In genomic region chr19:46761247-46761946, GRCm38 (mm10) we compare ENCODE assay signal across 8 mouse cellular contexts. TPM values are rescaled to one million over a fixed set of nuclear protein-coding genes. Genes with fewer than 3 reads are reported as not detected.
DNase-seq lines count a peak whose midpoint lies in the region; ATAC-seq and TF ChIP-seq lines count a peak whose summit lies in the region.

Cnnm2 (plus strand) TSS chr19:46761596.

- peak within 1 kb of the TSS; percentile 18 for H3K27ac ChIP-seq in heart, embryonic 11.5 days (ENCODE audit: low read depth, low read length)
- H3K27ac ChIP-seq in kidney, embryonic 16.5 days (ENCODE audit: low read length) = peak within 1 kb of the TSS; percentile 55
- H3K27ac ChIP-seq in liver, adult 2 months (replicated peaks; ENCODE audit: insufficient read depth, low read depth, low read length) = peak within 1 kb of the TSS; percentile 66

- H3K79me2 ChIP-seq in C2C12 (ENCODE audit: control insufficient read depth, insufficient read depth) (peaks cover 7% of the 10 kb centered on the region), myocyte (ENCODE audit: control insufficient read depth, insufficient read depth) (no peaks in the 10 kb centered on the region)
- peaks cover 4% of the 10 kb centered on the region; the same call in 1 of the 2 replicates for H3K79me2 ChIP-seq in liver, adult 2 months (ENCODE audit: control insufficient read depth, insufficient read depth, low read length)

- 0 out of 2 replicates have a peak, but pooled peaks cover 2% of the 10 kb centered on the region for H3K9me3 ChIP-seq in erythroblast, embryonic 14.5 days (ENCODE audit: control insufficient read depth, low read length)
- H3K9me3 ChIP-seq in heart, embryonic 11.5 days (replicated peaks; ENCODE audit: control insufficient read depth, low read length) = no peaks in the 10 kb centered on the region
- H3K9me3 ChIP-seq in kidney, embryonic 16.5 days (ENCODE audit: low read length) = no peaks in the 10 kb centered on the region

- H3K9ac ChIP-seq in heart, embryonic 11.5 days (ENCODE audit: low read depth, low read length) = peak within 1 kb of the TSS; percentile 63
- peak within 1 kb of the TSS; percentile 80 for H3K9ac ChIP-seq in kidney, embryonic 16.5 days (replicated peaks; ENCODE audit: low read length)
- H3K9ac ChIP-seq in liver, adult 2 months (ENCODE audit: low read depth, low read length) = peak within 1 kb of the TSS; percentile 85

- peak within 1 kb of the TSS; percentile 84 for H3K4me3 ChIP-seq in C2C12 (ENCODE audit: insufficient read depth, poor library complexity, severe bottlenecking)
- H3K4me3 ChIP-seq in erythroblast, embryonic 14.5 days (replicated peaks) = peak within 1 kb of the TSS; percentile 100
- H3K4me3 ChIP-seq in heart, embryonic 11.5 days (ENCODE audit: low read depth, low read length) = peak within 1 kb of the TSS; percentile 82
- H3K4me3 ChIP-seq in kidney, embryonic 16.5 days (ENCODE audit: low read length) = peak within 1 kb of the TSS; percentile 89
- H3K4me3 ChIP-seq in liver, adult 2 months (ENCODE audit: insufficient read depth, low read depth, low read length) = peak within 1 kb of the TSS; percentile 85
- peak within 1 kb of the TSS; percentile 51 for H3K4me3 ChIP-seq in myocyte

- no peak for TF ChIP-seq CTCF in C2C12 (IDR thresholded peaks at IDR 0.05; ENCODE audit: control insufficient read depth, insufficient read depth, insufficient read length)
- TF ChIP-seq CTCF in brain, embryonic 14.5 days (IDR thresholded peaks at IDR 0.05; ENCODE audit: borderline replicate concordance, extremely low read depth, insufficient read depth, insufficient read length) = no peak
- no peak for TF ChIP-seq CTCF in liver, adult 2 months (IDR thresholded peaks at IDR 0.05; ENCODE audit: low read depth, low read length)

- H3K4me1 ChIP-seq in erythroblast, embryonic 14.5 days (ENCODE audit: control insufficient read depth) = peaks cover 46% of the 10 kb centered on the region
- H3K4me1 ChIP-seq in heart, embryonic 11.5 days (ENCODE audit: control insufficient read depth, insufficient read depth, low read length) = peaks cover 10% of the 10 kb centered on the region
- H3K4me1 ChIP-seq in kidney, embryonic 16.5 days (ENCODE audit: insufficient read depth, low read length) = peaks cover 22% of the 10 kb centered on the region
- peaks cover 7% of the 10 kb centered on the region; the same call in 1 of the 2 replicates for H3K4me1 ChIP-seq in liver, adult 2 months (ENCODE audit: control insufficient read depth, insufficient read depth, low read length)

- H3ac ChIP-seq in C2C12 (ENCODE audit: control insufficient read depth, insufficient read length, low read depth) = peak within 1 kb of the TSS; percentile 87
- peak within 1 kb of the TSS; percentile 64 for H3ac ChIP-seq in myocyte (ENCODE audit: control insufficient read depth, insufficient read length)

- DNase-seq in brain, embryonic 14.5 days (ENCODE audit: low read depth) = peak; percentile 100
- DNase-seq in liver, adult 2 months (ENCODE audit: extremely low read depth, low read depth, low spot score) = peak; percentile 97
- peak; percentile 100 for DNase-seq in splenic B cell, adult 2 months (ENCODE audit: low read depth, low spot score)

- peak within 1 kb of the TSS; percentile 97 for H3K4me2 ChIP-seq in heart, embryonic 11.5 days
- H3K4me2 ChIP-seq in kidney, embryonic 16.5 days (replicated peaks; ENCODE audit: low read depth, low read length) = peak within 1 kb of the TSS; percentile 99
- H3K4me2 ChIP-seq in myocyte (ENCODE audit: low read depth) = peak within 1 kb of the TSS; percentile 100

- peak; percentile 96 for ATAC-seq in heart, embryonic 11.5 days (replicated peaks; ENCODE audit: insufficient number of reproducible peaks, low FRiP score, low TSS enrichment)
- peak; percentile 98 for ATAC-seq in kidney, embryonic 16.5 days (ENCODE audit: low FRiP score, low TSS enrichment)

- H3K79me3 ChIP-seq in C2C12 (ENCODE audit: low read depth) = no peaks in the 10 kb centered on the region

- H3K36me3 ChIP-seq in C2C12 (ENCODE audit: control insufficient read depth, insufficient read depth) (no peaks in the 10 kb centered on the region), myocyte (ENCODE audit: control insufficient read depth, insufficient read depth) (no peaks in the 10 kb centered on the region)
- H3K36me3 ChIP-seq in erythroblast, embryonic 14.5 days (ENCODE audit: control insufficient read depth) = peaks cover 2% of the 10 kb centered on the region; the same call in 1 of the 2 replicates
- no peaks in the 10 kb centered on the region for H3K36me3 ChIP-seq in heart, embryonic 11.5 days (ENCODE audit: control insufficient read depth, insufficient read depth, low read length)
- H3K36me3 ChIP-seq in kidney, embryonic 16.5 days (ENCODE audit: insufficient read depth, low read length) = no peaks in the 10 kb centered on the region
- H3K36me3 ChIP-seq in liver, adult 2 months (ENCODE audit: control insufficient read depth, insufficient read depth, low read length) = no peaks in the 10 kb centered on the region
- H3K36me3 ChIP-seq in splenic B cell, adult 2 months (ENCODE audit: control insufficient read depth, insufficient read depth, low read length, poor library complexity, severe bottlenecking) = no peaks in the 10 kb centered on the region

- under 1% methylated on average over 59 of the region's 59 CpGs for WGBS in heart, embryonic 11.5 days (ENCODE audit: insufficient replicate concordance)
- under 1% methylated on average over 57 of the region's 59 CpGs for WGBS in kidney, embryonic 16.5 days
- WGBS in liver, adult 2 months = under 1% methylated on average over 59 of the region's 59 CpGs

- peak; percentile 90 for TF ChIP-seq POLR2A in brain, embryonic 14.5 days (IDR thresholded peaks at IDR 0.05; ENCODE audit: borderline replicate concordance, extremely low read depth, insufficient read depth, insufficient read length, poor library complexity, severe bottlenecking)
- peak; percentile 71; the same call in 1 of the 2 replicates for TF ChIP-seq POLR2A in liver, adult 2 months (IDR thresholded peaks at IDR 0.05; ENCODE audit: extremely low read depth, insufficient read depth, low read length)
- peak; percentile 72 for TF ChIP-seq POLR2A in myocyte (IDR thresholded peaks at IDR 0.05; ENCODE audit: insufficient read length, low read depth)

- H3K27me3 ChIP-seq in C2C12 (ENCODE audit: control insufficient read depth, insufficient read depth, insufficient read length) (no peaks in the 10 kb centered on the region), myocyte (ENCODE audit: control insufficient read depth, insufficient read depth, insufficient read length) (no peaks in the 10 kb centered on the region)
- H3K27me3 ChIP-seq in erythroblast, embryonic 14.5 days (ENCODE audit: control insufficient read depth) = peaks cover 50% of the 10 kb centered on the region
- H3K27me3 ChIP-seq in heart, embryonic 11.5 days (ENCODE audit: control insufficient read depth, insufficient read depth, low read length) = peaks cover 12% of the 10 kb centered on the region
- H3K27me3 ChIP-seq in kidney, embryonic 16.5 days (ENCODE audit: insufficient read depth, low read length) = 0 out of 2 replicates have a peak, but pooled peaks cover 12% of the 10 kb centered on the region
- H3K27me3 ChIP-seq in liver, adult 2 months (ENCODE audit: control insufficient read depth, insufficient read depth, low read length) = no peaks in the 10 kb centered on the region
- 0 out of 2 replicates have a peak, but pooled peaks cover 2% of the 10 kb centered on the region for H3K27me3 ChIP-seq in splenic B cell, adult 2 months (ENCODE audit: control insufficient read depth, insufficient read depth, low read length, poor library complexity, severe bottlenecking)

TF ChIP-seq in C2C12, 6 proteins besides CTCF, POLR2A, EP300 and RAD21:
- TF ChIP-seq USF1 (IDR thresholded peaks at IDR 0.05; ENCODE audit: low read depth) (peak; percentile 60), MYOD1 (IDR thresholded peaks at IDR 0.05; ENCODE audit: control insufficient read depth, insufficient read length, low read depth) (no peak), MAX (IDR thresholded peaks at IDR 0.05) (peak; percentile 93), FOSL1 (IDR thresholded peaks at IDR 0.05; ENCODE audit: insufficient read depth, low read length, poor library complexity, severe bottlenecking) (no peak), CEBPB (IDR thresholded peaks at IDR 0.05; ENCODE audit: low read depth) (no peak), MYOG (IDR thresholded peaks at IDR 0.05; ENCODE audit: control insufficient read depth, extremely low read depth, insufficient read length) (no peak)
TF ChIP-seq in C2C12: peak in this region for 2.

TF ChIP-seq in myocyte, 11 proteins besides CTCF, POLR2A, EP300 and RAD21:
- TF ChIP-seq REST (IDR thresholded peaks at IDR 0.05; ENCODE audit: insufficient read depth, insufficient read length) = no peak
- no peak for TF ChIP-seq TCF12 (IDR thresholded peaks at IDR 0.05; ENCODE audit: insufficient read depth, poor library complexity, severe bottlenecking)
- no peak for TF ChIP-seq POLR2AphosphoS2 (IDR thresholded peaks at IDR 0.05; ENCODE audit: insufficient read length, low read depth)
- TF ChIP-seq MYOG (IDR thresholded peaks at IDR 0.05; ENCODE audit: control insufficient read depth in 1 of 3, insufficient read depth in 1 of 3, insufficient read length in 2 of 3, low read depth in 2 of 3) = peak in 2 of 3 experiments; percentile 1 to 7
- no peak for TF ChIP-seq E2F4 (IDR thresholded peaks at IDR 0.05; ENCODE audit: insufficient read depth)
- peak in 1 of 3 experiments; percentile 16 for TF ChIP-seq MYOD1 (IDR thresholded peaks at IDR 0.05; ENCODE audit: control insufficient read depth in 1 of 3, insufficient read length in 2 of 3, low read depth in 2 of 3)
- TF ChIP-seq USF1 (IDR thresholded peaks at IDR 0.05; ENCODE audit: low read depth) = peak; percentile 73
- no peak for TF ChIP-seq CEBPB (IDR thresholded peaks at IDR 0.05; ENCODE audit: insufficient read depth, poor library complexity, severe bottlenecking)
- no peak for TF ChIP-seq TCF3 (IDR thresholded peaks at IDR 0.05; ENCODE audit: insufficient read length, low read depth)
- TF ChIP-seq SRF (IDR thresholded peaks at IDR 0.05; ENCODE audit: control insufficient read depth, insufficient read length, low read depth) = peak; percentile 50
- TF ChIP-seq MAX (IDR thresholded peaks at IDR 0.05; ENCODE audit: low read depth) = peak; percentile 6

RNA-seq across cellular contexts. Expression of gene Cnnm2, which starts in this region (rescaled TPM):
- polyA plus RNA-seq in C2C12 (2012; fragmentation: generic; extraction: Trizol) = 4.1 TPM
- polyA plus RNA-seq in brain, embryonic 14.5 days (2012; rRNA removed) = 11.3 and 15.5 TPM in 2 replicates
- polyA plus RNA-seq in erythroblast, embryonic 14.5 days (2012) = 3.5 and 4.9 TPM in 2 replicates
- 3.7 and 4.1 TPM in 2 replicates for polyA plus RNA-seq in heart, embryonic 11.5 days (2014; fragmentation: Nextera tagmentation; extraction: Ambion mirVana)
- polyA plus RNA-seq in kidney, embryonic 16.5 days (2015; fragmentation: Nextera tagmentation; extraction: Ambion mirVana) = 7.3 and 7.9 TPM in 2 replicates
- 4.4 and 5.3 TPM in 2 replicates for total RNA-seq in liver, adult 2 months (2014; rRNA removed)
- 6.3 and 7.1 TPM in 2 replicates for polyA plus RNA-seq in liver, adult 2 months (2012; rRNA removed)
- 8.1 TPM for polyA plus RNA-seq in myocyte (2012; fragmentation: generic; extraction: Trizol)

Comparison
In these comparisons a context has a peak if more than half of its experiments do, and no peak if none do; other contexts are left out.
1. Peak in every context shown above with its lines: DNase-seq, ATAC-seq, H3K4me3 ChIP-seq and H3K27ac ChIP-seq.